Mouse (Mus musculus) hindbrain, embryonic 16.5 days (tissue): ENCODE data around the gene Htra2. TPM values are rescaled to one million over a fixed set of nuclear protein-coding genes. Genes with fewer than 3 reads are reported as not detected.

Experiments
- ATAC-seq: fragments of 200-750 bp; cut with Nextera tagmentation; 2 replicates; pipeline ENCODE4 v1.8.0; 2017; ENCODE audit warnings: moderate TSS enrichment, moderate library complexity
- H3K27ac ChIP-seq: fragments of 300-500 bp; sonication (generic); 2 replicates; pipeline ENCODE4 v1.5.1; 2014; ENCODE audit warnings: low read depth, mild to moderate bottlenecking, control low read depth, low read length, moderate library complexity
- H3K27me3 ChIP-seq: fragments of 300-500 bp; sonication (generic); replicated peaks from 2 replicates; pipeline ENCODE4 v1.6.1; 2014; ENCODE audit warnings: low read length; ENCODE audit not compliant: control insufficient read depth, insufficient read depth
- H3K36me3 ChIP-seq: fragments of 300-500 bp; sonication (generic); 2 replicates; pipeline ENCODE4 v1.6.1; 2014; ENCODE audit warnings: mild to moderate bottlenecking, low read length, moderate library complexity, mixed read lengths; ENCODE audit not compliant: control insufficient read depth, insufficient read depth
- H3K4me1 ChIP-seq: fragments of 300-500 bp; sonication (generic); 2 replicates; pipeline ENCODE4 v1.6.1; 2014; ENCODE audit warnings: low read depth, low read length; ENCODE audit not compliant: control insufficient read depth, insufficient read depth
- H3K4me2 ChIP-seq: fragments of 300-500 bp; sonication (generic); 2 replicates; pipeline ENCODE4 v1.6.1; 2014; ENCODE audit warnings: mild to moderate bottlenecking, low read length, control low read depth, moderate library complexity
- H3K4me3 ChIP-seq: fragments of 300-500 bp; sonication (generic); 2 replicates; pipeline ENCODE4 v1.5.1; 2014; ENCODE audit warnings: mild to moderate bottlenecking, low read length, control low read depth, moderate library complexity
- H3K9ac ChIP-seq: fragments of 300-500 bp; sonication (generic); 2 replicates; pipeline ENCODE4 v1.6.1; 2014; ENCODE audit warnings: low read depth, mild to moderate bottlenecking, control low read depth, low read length, moderate library complexity
- H3K9me3 ChIP-seq: fragments of 300-500 bp; sonication (generic); 2 replicates; pipeline ENCODE4 v1.6.1; 2014; ENCODE audit warnings: mild to moderate bottlenecking, low read length, moderate library complexity; ENCODE audit not compliant: control insufficient read depth
- WGBS: fragments of 180-500 bp; shearing (Covaris S2); extraction: QIAGEN DNeasy Blood & Tissue Kit; methylation state at CpG from one replicate; pipeline ENCODE4 v1.1.7; 2014; 5-methylcytosine and 5-hydroxymethylcytosine counted together
- microRNA counts: library from miRNA; unstranded; fragments of <30 nt; microRNA quantifications from one replicate; lab custom pipeline; 2016
- microRNA-seq: library from miRNA; unstranded; fragments of <30 nt; microRNA quantifications from one replicate; pipeline ENCODE4, GENCODE M21; 2017
- polyA plus RNA-seq: library from polyadenylated mRNA; unstranded; fragments of >200 nt; fragmentation: Nextera tagmentation; extraction: Ambion mirVana; gene quantifications from 2 replicates; pipeline ENCODE4 v1.2.1, GENCODE M21; 2015

Htra2 gene
- polyA plus RNA-seq, 1 experiment from 2014 or later = 88.5 TPM

DNA sequence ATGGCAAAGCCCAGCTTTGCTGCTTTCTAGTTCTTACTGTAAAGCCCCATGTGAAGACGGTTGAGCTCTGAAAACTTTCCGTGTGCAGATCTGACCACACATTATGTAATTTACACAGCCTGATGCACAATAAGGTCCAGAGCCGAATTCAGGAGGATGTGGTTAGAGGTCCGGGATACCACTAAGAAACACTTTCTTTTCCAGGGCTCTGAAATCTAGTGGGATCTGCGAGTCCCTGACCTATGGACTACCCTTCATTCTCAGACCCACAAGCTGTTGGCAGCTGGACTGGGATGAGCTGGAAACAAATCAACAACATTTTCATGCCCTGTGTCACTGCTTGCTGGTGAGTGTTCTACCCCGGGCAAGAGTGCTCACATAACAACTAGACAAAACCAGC lies 49.0 kb downstream of the Htra2 start:
- Histone ChIP-seq H3K4me3 (no peak overlapping the region), H3K9ac (no peak overlapping the region), H3K27me3 (no peaks in the 10 kb centered on the region), H3K27ac (no peak overlapping the region), H3K9me3 (no peaks in the 10 kb centered on the region), H3K36me3 (no peaks in the 10 kb centered on the region), H3K4me1 (no peaks in the 10 kb centered on the region; the same call in 1 of the 2 replicates), H3K4me2 (no peak overlapping the region)
- WGBS = 87% methylated on average over 6 of the region's 6 CpGs
- ATAC-seq = no peak

DNA sequence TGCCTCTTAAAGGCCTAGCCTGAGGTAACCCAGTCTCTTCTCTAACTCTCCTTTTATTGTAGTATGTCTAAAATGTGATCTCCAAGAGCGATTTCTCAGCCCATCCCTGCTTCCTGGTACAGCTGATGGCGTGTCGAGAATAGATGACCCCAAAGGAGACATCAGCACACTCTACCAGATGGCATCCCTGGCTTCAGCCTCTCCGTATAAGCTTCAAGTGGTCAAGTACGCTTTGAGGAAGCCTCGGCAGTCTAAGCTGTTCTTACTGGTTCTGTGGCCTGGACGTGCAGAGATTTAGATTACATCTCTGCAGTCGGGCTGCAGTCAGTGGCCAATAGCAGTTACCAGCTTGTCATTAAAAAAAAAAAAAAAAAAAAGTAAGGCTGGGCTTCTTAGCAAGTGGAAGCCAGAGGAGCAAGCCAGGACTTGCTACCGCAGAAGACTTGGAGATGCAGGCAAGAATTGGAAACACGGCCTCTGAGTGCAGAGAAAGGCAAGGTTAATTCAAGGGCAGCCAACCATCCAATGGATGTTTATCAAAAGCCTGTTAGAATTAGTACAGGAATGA lies 49.5 kb downstream of the Htra2 start:
- Histone ChIP-seq H3K27ac (no peak overlapping the region), H3K4me3 (no peak overlapping the region), H3K9ac (no peak overlapping the region), H3K4me2 (no peak overlapping the region), H3K4me1 (no peaks in the 10 kb centered on the region; the same call in 1 of the 2 replicates), H3K27me3 (no peaks in the 10 kb centered on the region), H3K36me3 (no peaks in the 10 kb centered on the region), H3K9me3 (no peaks in the 10 kb centered on the region)
- ATAC-seq = no peak
- 86% methylated on average over 10 of the region's 10 CpGs for WGBS

DNA sequence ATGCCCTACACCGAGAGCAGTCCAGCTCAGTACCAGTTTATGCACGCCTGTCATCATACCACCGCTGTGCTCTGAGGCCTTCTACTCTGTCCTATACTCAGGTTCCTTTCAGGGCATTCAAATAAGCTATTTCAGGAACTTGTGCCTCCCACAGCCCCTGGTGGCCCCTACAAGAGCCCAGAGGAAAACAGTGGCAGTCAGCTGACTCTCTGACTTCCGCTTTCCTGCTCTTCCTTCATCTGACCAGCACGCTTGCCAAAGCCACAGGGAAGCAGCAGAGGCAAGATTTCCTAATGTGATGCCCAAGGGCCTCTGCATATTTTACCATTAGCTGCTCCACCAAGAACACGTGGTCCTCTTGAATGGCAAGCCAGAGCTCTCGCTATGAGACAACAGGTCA lies 50.2 kb downstream of the Htra2 start:
- WGBS = 54% methylated on average over 7 of the region's 7 CpGs
- no peaks in the 10 kb centered on the region; the same call in 1 of the 2 replicates for H3K4me1 ChIP-seq

DNA sequence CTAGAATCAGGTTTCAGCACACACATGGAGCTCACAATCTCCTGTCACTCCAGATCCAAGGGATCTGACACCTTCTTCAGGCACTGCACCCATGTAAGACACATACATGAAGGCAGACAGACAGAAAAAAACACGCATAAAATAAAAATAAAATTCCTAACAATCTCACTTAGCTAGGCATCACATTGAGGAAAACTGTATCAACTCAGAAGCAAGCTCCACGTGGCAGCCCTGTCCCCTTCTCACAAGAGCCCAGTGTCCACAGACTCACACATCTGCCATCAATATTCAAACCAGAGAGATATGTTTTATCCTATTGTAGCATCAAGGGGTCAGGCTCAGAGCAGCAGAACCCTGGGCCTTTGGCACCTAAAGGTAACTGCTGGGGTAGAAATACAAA lies 50.8 kb downstream of the Htra2 start:
- H3K4me1 ChIP-seq = no peaks in the 10 kb centered on the region; the same call in 1 of the 2 replicates
- H3K27ac ChIP-seq = no peak overlapping the region
- no peaks in the 10 kb centered on the region for H3K36me3 ChIP-seq
- H3K9me3 ChIP-seq = no peaks in the 10 kb centered on the region
- no peak overlapping the region for H3K4me3 ChIP-seq
- WGBS = 71% methylated on average over 2 of the region's 2 CpGs
- H3K9ac ChIP-seq = no peak overlapping the region
- no peaks in the 10 kb centered on the region for H3K27me3 ChIP-seq
- H3K4me2 ChIP-seq = no peak overlapping the region
- no peak for ATAC-seq

More for the DNA sequence above, 50.2 kb downstream of the Htra2 start:
- no peaks in the 10 kb centered on the region for H3K27me3 ChIP-seq
- H3K4me2 ChIP-seq = no peak overlapping the region
- no peaks in the 10 kb centered on the region for H3K9me3 ChIP-seq
- no peak overlapping the region for H3K9ac ChIP-seq
- ATAC-seq = no peak
- H3K36me3 ChIP-seq = no peaks in the 10 kb centered on the region
- no peak overlapping the region for H3K4me3 ChIP-seq
- H3K27ac ChIP-seq = no peak overlapping the region

DNA sequence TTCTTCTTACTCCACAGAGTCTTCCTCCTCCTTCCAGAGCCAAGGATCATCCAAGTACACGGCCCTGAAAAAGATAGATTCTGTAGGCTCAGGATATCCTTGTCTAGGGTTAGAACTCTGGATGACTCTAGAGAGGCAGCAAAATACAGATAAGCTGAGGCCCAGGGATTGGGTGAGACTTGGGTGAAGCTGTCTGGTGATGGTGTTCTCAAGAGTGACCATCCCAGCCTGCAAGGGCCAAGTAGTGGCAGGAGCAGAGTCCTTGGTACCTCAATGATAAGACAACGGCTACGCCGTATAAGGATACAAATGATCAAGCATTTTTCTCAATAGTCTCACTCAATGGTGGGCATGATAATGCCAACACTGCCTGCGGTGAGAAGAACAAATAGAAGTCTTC lies 51.2 kb downstream of the Htra2 start:
- no peak overlapping the region for H3K4me2 ChIP-seq
- no peaks in the 10 kb centered on the region for H3K27me3 ChIP-seq
- WGBS = 93% methylated on average over 5 of the region's 5 CpGs
- ATAC-seq = no peak
- H3K4me1 ChIP-seq = no peaks in the 10 kb centered on the region; the same call in 1 of the 2 replicates
- H3K4me3 ChIP-seq = no peak overlapping the region
- no peak overlapping the region for H3K9ac ChIP-seq
- H3K9me3 ChIP-seq = no peaks in the 10 kb centered on the region
- no peaks in the 10 kb centered on the region for H3K36me3 ChIP-seq
- no peak overlapping the region for H3K27ac ChIP-seq

DNA sequence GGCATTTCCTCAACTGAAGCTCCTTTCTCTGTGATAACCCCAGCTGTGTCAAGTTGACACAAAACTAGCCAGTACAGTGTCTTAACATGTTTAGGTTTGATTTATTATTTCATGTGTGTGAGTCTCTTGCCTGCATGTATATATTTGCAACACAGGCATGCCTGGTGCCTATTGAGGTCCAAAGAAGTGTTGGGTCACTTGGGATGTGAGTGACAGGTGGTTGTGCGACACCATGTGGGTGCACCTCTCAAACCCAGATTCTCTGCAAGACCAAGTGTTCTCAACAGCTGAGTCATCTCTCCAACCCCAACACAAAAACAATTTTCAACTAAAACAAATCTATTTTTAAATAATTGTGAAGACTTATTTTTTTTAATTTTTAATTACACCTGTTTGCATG lies 52.0 kb downstream of the Htra2 start:
- Histone ChIP-seq H3K27ac (no peak overlapping the region), H3K9me3 (no peaks in the 10 kb centered on the region), H3K4me3 (no peak overlapping the region), H3K9ac (no peak overlapping the region), H3K27me3 (no peaks in the 10 kb centered on the region), H3K4me2 (no peak overlapping the region), H3K36me3 (no peaks in the 10 kb centered on the region), H3K4me1 (no peaks in the 10 kb centered on the region; the same call in 1 of the 2 replicates)
- ATAC-seq = no peak
- 91% methylated on average over 1 of the region's 1 CpGs for WGBS

MicroRNAs within 50 kb of the gene (microRNA counts, 519-probe panel; counts per million panel counts)
- microRNA mmu-miR-3470a+mmu-miR-3470b (lab: Ali Mortazavi, UCI) = 1,875 counts per million, percentile 22 among the panel's probes with 10 or more counts

Small RNA genes lying within 50 kb of the gene (microRNA-seq; reads per million reads assigned to microRNA genes)
- not detected for gene Mir3470a
- gene Mir7040 = not detected

Other genes with a start within 250 kb of the Htra2 start
- 21.9 and 24.8 TPM in 2 replicates for gene Sema4f, start 115.5 kb downstream of the Htra2 start, polyA plus RNA-seq
- gene M1ap, start 108.4 kb downstream of the Htra2 start, polyA plus RNA-seq = 0.41 TPM in 1 of 2 replicates, not detected in the other
- 2.1 and 2.2 TPM in 2 replicates for gene Dok1, start 21.8 kb downstream of the Htra2 start, polyA plus RNA-seq
- gene Loxl3, start 21.1 kb downstream of the Htra2 start, polyA plus RNA-seq = 7.1 and 8.5 TPM in 2 replicates
- 179 and 193 TPM in 2 replicates for gene Aup1, start 752 bp downstream of the Htra2 start, polyA plus RNA-seq
- gene Dqx1, start 2.6 kb upstream of the Htra2 start, polyA plus RNA-seq = 0.28 and 0.71 TPM in 2 replicates
- gene Tlx2, start 15.0 kb upstream of the Htra2 start, polyA plus RNA-seq = 0.16 and 0.40 TPM in 2 replicates
- gene Pcgf1, start 22.6 kb upstream of the Htra2 start, polyA plus RNA-seq = 45.2 and 48.8 TPM in 2 replicates
- gene Lbx2, start 31.1 kb upstream of the Htra2 start, polyA plus RNA-seq = not detected in 2 replicates
- 4.2 and 6.1 TPM in 2 replicates for gene Ccdc142, start 46.3 kb upstream of the Htra2 start, polyA plus RNA-seq
- gene Gm42688, start 46.3 kb upstream of the Htra2 start, polyA plus RNA-seq = 4.9 TPM in 2 replicates
- 107 and 117 TPM in 2 replicates for gene Mrpl53, start 53.8 kb upstream of the Htra2 start, polyA plus RNA-seq
- 6.4 and 21.1 TPM in 2 replicates for gene Mogs, start 60.2 kb upstream of the Htra2 start, polyA plus RNA-seq
- 146 and 148 TPM in 2 replicates for gene Wbp1, start 66.3 kb upstream of the Htra2 start, polyA plus RNA-seq
- gene Ino80b, start 70.2 kb upstream of the Htra2 start, polyA plus RNA-seq = 13.5 and 14.7 TPM in 2 replicates
- 18.9 and 20.3 TPM in 2 replicates for gene Rtkn, start 80.2 kb upstream of the Htra2 start, polyA plus RNA-seq
- gene Wdr54, start 101.1 kb upstream of the Htra2 start, polyA plus RNA-seq = 19.3 and 21.1 TPM in 2 replicates
- gene 1700003E16Rik, start 101.1 kb upstream of the Htra2 start, polyA plus RNA-seq = 11.0 and 12.9 TPM in 2 replicates
- 155 and 167 TPM in 2 replicates for gene Dctn1, start 110.6 kb upstream of the Htra2 start, polyA plus RNA-seq
- 2.5 and 2.8 TPM in 2 replicates for gene Slc4a5, start 164.6 kb upstream of the Htra2 start, polyA plus RNA-seq